Mouse (Mus musculus) heart, postnatal 36 days (tissue): ENCODE data around the gene Omt2b. TPM values are rescaled to one million over a fixed set of nuclear protein-coding genes. Genes with fewer than 3 reads are reported as not detected.
"Not testable (repeated sequence)": the region's sequence is repeated elsewhere in the genome, so short reads cannot be mapped to it uniquely, and the experiment has no call there.

Experiments used
- DNase-seq, 2 experiments: peaks; one replicate each; pipeline ENCODE4 v3.0.0; 2021 to 2022
- intact Hi-C: fragments of 180-260 bp; cut with DNase I; formaldehyde crosslinking; loops from one replicate; pipeline ENCODE4 v1.15.1; 2025
- total RNA-seq, 2 experiments: library from RNA; stranded (reverse); gene quantifications; 2 replicates each; pipeline ENCODE4 v1.2.3; 2021

Gene Omt2b
- total RNA-seq = not detected

DNA sequence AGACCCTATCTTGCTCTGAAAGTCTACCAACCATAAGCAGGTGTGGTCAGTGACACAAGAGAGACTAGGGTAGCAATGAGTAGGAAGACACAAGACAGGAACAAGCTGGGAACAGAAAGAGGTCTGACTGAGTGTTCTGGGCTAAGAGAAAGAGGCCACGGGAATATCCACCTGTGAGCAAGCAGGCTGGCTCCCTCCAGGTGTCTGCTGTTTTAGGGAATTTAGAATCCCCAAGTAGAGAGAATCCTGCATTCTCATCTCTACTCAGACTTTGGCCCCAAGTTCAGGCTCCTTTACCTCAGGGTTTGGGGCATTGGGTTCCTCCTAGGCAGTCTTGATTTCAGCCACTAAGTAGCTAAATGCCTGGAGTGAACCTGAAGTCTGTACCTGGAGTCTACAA lies at the start of gene Omt2b:
Gene Omt2b (plus strand): TSS at position 301 of the 400 bp plus-strand sequence.
- DNase-seq, intact Hi-C loops: not testable (repeated sequence)

DNA sequence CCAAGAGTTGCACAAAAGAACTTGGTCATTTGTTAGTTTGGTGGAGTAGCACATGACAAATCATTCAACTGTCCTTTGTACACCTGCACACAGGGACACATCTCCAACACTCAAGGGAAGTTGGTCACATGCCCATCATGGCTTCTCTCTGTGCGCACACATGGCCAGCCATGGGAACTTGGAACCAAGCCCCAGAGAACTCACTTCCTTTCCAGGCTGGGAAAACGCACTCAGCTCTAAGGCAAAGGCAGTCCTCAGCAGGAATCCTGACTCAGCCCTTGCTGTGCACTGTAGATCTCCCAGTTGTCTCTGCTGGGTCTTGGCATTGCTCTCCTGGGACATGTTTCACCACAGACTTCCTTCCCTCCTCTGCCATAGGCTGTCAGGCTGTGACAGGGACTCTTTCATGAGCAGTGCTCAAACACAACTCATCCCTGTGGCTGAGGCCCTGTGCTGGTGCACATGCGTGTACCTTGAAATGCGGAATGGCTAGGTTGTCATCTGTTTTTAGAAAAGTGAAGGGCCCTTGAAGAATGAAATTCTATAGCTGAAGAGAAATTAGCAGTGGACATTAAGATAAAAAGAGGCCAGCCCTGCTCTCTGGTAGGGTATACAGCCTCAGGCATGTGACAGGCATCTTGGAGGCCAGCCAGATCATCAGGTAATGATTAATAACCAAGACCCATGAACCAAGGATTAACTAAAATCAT lies 45.2 kb upstream of the Omt2b start:
- DNase-seq, intact Hi-C loops: not testable (repeated sequence)

DNA sequence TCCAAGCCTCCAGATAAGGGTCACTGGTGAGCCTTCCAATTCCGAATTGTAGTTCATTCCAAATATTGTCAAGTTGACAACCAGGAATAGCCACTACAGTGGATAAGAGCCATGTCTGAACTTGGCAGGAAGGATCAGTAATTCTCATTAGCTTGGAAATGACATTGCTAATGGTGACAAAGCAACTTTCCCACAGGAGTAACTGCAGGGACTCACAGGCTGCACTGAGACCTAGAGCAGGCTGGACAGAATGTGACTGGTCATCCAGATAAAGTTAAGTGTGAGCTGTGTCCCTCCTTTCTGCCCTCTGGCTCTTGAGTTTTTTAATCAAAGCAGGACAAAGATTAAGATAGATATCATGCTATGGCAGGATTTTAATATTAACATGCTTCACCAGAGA lies 38.3 kb upstream of the Omt2b start:
- intact Hi-C loops, DNase-seq: not testable (repeated sequence)

DNA sequence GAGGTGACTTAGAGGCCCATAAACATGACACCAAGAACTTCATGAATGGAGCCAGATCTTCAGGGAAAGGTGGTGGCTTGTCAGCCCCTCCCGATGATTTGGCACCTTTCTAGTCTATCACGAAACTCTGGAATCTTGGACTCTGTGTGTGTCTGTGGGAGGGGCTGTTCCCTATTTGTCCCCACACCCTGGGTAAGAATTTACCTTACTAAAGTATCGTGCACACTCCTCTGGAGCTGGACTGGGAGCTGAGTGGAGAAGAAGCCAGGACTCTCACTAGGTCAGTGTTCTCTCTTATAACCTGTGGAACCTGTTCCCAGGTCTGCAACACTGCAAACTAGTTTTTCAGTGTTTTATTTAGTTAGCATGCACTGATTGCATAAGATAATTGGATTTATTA lies 37.7 kb upstream of the Omt2b start, which contains the start of gene Gm10639:
Gene Gm10639 (plus strand): TSS at position 201 of the 400 bp plus-strand sequence.
- intact Hi-C loops = loop anchor here (5.0 kb wide), 1 partner anchor 58 kb away; no protein-coding TSS in a partner anchor
- DNase-seq = not testable (repeated sequence)

DNA sequence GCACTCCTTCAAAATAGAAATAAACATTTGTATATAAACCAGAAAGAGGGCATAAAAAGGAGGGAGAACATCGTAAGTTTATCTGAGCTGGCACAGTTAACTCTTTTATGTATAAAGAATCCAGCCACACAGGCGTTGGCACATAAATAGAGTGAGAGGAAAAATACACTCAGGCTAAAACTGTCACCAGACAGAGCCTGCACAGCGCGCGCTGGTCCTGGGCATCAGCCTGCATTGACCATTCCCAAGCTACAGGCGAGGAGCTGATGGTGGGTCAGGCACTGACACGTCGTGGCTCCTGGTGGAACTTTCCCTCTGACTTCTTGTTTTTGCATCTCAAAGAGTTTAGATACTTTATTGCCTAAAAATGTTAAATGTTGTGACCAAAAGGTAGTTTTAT lies 34.9 kb upstream of the Omt2b start:
- not testable (repeated sequence) for DNase-seq
- intact Hi-C loops = loop anchor here (5.0 kb wide), 1 partner anchor 55 kb away; no protein-coding TSS in a partner anchor

DNA sequence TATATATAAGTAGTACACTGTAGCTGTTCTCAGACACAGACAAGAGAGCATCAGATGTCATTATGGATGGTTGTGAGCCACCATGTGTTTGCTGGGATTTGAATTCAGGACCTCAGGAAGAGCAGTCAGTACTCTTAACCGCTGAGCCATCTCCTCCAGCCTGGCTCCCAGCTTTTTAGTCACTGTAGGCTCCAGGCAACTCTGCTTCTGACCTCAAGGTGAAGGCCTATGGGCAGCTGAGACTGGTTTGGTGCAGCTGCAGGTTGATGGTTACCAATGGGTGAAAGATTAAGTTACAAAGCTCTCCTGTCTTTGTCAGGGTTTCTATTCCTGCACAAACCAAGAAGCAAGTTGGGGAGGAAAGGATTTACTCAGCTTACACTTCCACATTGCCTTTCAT lies 33.7 kb upstream of the Omt2b start:
- intact Hi-C loops = loop anchor here (5.0 kb wide), 1 partner anchor 54 kb away; no protein-coding TSS in a partner anchor
- not testable (repeated sequence) for DNase-seq

DNA sequence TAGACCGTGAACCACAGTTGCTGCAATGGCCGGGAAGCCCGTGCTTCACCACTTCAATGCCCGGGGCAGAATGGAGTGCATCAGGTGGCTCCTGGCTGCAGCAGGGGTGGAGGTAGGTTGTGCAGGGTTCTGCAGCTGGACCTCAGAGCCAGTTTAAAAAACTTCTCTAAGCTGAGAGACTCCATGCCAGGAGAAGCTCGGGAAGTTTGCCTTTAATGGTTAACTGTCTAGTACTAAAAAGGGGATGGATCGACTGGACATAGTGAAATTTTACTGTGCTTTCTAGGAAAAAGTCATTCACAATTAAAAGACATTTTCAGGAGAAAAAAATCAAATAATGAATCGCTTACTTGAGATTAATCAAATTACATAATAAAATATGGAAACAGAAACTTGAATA lies 32.6 kb upstream of the Omt2b start:
- intact Hi-C loops = loop anchor here (5.0 kb wide), 1 partner anchor 53 kb away; no protein-coding TSS in a partner anchor
- DNase-seq = not testable (repeated sequence)

DNA sequence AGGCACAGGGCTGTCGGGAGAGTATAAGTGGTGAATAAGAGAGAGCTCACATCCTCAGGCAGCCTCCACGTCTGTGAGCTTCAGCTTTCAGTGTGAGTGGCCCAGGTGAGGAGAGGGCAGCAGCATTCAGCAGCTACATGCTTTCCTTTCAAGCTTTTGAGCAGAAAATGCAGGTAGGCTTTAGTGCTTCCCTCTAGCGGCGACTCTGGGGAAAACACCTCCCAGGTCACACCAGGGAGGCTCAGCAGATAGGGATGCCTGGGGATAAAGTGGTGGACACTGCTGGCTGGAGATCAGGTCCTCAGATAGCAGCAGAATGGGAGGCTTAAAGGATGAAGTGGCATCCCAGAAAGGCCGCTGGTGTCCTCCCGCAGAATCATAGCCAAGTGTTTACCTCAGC lies 31.3 kb upstream of the Omt2b start:
- DNase-seq = peak; percentile 12 to 41
- intact Hi-C loops = not testable (repeated sequence)

DNA sequence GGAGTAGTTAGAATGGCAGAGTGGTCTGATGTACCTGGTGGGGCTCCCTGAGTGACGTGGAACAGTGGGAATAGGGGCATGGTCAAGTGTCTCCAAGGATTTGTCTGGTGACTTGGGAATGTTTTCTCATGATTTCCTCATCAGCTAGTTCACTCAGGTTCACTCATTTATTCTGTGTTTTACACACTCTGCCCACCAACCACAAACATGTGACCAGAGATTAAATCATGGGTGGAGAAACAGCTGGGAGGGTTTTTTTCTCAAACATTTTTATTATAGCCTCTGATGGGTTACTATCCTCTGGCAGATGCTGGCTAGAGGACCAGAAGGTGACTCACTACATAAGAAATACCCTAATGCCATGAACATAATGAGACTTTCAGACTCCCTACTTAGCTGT lies 29.2 kb upstream of the Omt2b start:
- intact Hi-C loops = no loop called here
- no peak for DNase-seq

DNA sequence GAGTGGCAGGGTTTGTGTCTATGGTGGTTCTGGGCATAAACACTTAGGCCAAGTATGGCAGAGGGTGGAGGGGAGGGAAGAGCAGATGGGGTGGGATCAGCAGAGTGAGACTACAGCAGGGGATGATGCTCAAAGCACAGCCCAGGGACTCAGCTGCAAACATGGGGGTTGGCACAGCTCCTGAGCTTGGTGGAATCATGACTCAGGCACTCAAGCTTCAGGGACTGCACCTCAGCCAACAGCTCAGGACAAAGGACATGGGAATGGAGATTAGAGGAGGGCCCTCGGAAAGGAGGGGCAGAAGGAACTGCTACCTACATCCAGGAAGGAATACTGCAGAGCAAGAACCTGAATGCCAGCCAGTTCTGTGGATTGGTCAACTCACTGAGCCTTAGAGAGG lies 28.2 kb upstream of the Omt2b start:
- intact Hi-C loops, DNase-seq: not testable (repeated sequence)

DNA sequence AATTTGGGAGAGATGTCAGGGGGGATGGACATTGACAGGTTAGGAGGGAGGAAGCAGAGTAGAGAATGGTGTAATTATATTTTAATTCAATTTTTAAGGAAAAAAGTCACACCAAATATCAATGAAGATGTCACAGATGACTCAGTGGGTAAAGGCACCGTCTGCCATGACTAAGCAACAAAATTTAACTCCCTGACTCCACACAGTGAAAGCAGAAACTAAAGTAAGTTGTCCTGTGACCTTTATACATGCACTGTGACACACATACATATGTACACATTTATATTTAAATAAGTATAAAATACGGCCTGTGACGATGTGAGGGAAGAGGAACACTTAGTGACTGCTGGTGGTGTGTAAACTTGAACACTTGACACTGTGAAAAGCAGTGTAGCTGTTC lies 19.3 kb upstream of the Omt2b start:
- DNase-seq, intact Hi-C loops: not testable (repeated sequence)

DNA sequence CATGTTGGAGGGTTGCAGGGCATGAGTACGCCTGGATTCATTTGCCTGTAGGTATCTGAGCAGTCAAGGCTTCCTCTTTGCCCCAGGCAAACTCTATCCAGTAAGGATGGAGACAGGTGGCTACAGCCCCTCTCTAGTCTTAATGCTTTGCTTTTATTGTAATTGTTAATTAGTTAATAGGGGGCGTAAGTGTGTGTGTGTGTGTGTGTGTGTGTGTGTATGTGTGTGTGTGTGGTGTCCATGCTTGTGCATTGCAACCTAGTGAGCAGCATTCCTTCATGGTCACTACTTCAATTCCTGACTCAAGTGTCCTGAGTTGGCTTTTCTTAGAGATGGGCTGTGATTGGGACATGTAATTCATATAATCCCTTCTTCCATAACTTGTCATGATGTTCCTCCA lies 12.7 kb upstream of the Omt2b start, which contains the start of gene Omt2a:
Gene Omt2a (minus strand): TSS at position 101 of the 400 bp plus-strand sequence.
- DNase-seq = no peak
- intact Hi-C loops = no loop called here

DNA sequence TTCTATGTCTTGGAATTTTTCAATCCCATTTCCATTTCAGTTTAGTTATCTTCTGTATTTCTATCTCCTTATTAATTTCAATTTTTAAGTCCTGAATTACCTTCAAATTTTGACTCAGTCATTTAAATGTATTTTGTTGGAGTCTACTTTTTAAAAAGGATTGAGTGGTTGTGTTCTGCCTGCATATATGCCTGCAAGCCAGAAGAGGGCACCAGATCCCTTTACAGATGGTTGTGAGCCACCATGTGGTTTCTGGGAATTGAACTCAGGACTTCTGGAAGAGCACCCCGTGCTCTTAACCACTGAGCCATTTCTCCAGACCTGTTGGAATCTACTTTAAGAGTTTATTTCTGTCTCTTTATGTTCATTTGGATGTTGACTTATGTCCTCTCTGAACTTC lies 7.9 kb upstream of the Omt2b start:
- intact Hi-C loops = no loop called here
- no peak for DNase-seq

DNA sequence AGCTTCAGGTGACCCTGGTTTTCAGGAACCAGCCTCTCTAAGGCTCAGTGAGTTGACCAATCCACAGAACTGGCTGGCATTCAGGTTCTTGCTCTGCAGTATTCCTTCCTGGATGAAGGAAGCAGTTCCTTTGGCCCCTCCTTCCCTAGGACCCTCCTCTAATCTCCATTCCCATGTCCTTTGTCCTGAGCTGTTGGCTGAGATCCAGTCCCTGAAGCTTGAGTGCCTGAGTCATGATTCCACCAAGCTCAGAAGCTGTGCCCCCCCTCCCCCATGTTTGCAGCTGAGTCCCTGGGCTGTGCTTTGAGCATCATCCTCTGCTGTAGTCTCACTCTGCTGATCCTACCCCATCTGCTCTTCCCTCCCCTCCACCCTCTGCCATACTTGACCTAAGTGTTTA lies 9.7 kb downstream of the Omt2b start:
- intact Hi-C loops, DNase-seq: not testable (repeated sequence)

DNA sequence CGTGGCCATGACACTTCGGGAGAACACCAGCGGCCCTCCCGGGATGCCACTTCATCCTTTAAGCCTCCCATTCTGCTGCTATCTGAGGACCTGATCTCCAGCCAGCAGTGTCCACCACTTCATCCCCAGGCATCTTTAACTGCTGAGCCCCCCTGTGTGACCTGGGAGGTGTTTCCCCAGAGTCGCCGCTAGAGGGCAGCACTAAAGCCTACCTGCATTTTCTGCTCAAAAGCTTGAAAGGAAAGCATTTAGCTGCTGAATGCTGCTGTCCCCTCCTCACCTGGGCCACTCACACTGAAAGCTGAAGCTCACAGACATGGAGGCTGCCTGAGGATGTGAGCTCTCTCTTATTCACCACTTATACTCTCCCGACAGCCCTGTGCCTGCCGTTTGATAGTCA lies 12.9 kb downstream of the Omt2b start:
- peak; percentile 31 to 50 for DNase-seq
- intact Hi-C loops = not testable (repeated sequence)

DNA sequence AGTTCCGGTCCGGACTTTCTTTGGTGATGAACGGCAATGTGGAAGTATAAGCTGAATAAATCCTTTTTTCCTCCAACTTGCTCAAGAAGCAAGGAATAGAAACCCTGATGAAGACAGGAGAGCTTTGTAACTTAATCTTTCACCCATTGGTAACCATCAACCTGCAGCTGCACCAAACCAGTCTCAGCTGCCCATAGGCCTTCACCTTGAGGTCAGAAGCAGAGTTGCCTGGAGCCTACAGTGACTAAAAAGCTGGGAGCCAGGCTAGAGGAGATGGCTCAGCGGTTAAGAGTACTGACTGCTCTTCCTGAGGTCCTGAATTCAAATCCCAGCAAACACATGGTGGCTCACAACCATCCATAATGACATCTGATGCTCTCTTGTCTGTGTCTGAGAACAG lies 15.1 kb downstream of the Omt2b start:
- intact Hi-C loops, DNase-seq: not testable (repeated sequence)

DNA sequence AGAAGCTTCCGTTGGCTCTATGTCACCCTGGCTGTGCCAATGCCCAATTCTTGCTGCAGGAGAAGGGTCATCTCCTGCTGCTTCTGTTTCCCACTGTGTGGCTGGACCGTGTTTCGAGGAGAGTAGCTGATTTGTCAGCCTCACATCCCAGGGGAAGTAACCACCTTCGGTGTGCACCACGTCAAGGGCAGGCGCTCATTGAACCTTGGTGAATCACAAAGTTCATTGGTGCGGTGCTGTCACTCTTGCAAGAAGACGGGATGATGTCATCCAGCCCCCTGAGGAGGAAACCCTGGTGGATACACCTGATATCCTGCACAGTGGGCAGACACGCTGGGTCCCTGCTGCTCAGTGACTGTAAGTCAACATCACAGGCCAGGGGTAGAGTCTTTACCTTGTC lies 15.7 kb downstream of the Omt2b start:
- intact Hi-C loops, DNase-seq: not testable (repeated sequence)

DNA sequence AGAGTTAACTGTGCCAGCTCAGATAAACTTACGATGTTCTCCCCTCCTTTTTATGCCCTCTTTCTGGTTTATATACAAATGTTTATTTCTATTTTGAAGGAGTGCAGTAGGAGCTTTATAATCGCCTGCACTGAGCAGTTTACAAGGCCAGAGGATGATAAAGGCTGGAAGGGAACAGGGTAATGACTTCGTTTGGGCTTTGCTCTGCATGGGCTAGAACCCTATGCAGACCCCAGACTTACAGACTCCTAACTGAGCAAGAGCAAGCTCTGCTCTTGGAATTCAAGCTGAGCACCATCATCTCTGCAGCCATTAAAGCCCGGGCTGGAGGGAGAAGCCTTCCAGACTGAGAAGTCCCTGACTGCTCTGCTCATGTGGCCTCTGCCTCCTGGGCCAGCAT lies 17.8 kb downstream of the Omt2b start:
- intact Hi-C loops = loop anchor here (5.0 kb wide), 1 partner anchor 53 kb away; no protein-coding TSS in a partner anchor
- DNase-seq = not testable (repeated sequence)

DNA sequence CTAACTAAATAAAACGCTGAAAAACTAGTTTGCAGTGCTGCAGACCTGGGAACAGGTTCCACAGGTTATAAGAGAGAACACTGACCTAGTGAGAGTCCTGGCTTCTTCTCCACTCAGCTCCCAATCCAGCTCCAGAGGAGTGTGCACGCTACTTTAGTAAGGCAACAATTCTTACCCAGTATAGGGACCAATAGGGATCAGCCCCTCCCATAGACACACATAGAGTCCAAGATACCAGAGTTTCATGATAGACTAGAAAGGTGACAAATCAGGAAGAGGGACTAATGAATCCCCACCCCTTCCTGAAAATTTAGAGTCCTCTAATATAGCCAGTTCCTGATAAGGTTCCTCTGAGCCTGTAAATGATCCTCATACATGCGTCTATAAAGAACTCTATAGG lies 19.6 kb downstream of the Omt2b start:
- no peak for DNase-seq
- intact Hi-C loops = loop anchor here (5.0 kb wide), 1 partner anchor 55 kb away; no protein-coding TSS in a partner anchor

DNA sequence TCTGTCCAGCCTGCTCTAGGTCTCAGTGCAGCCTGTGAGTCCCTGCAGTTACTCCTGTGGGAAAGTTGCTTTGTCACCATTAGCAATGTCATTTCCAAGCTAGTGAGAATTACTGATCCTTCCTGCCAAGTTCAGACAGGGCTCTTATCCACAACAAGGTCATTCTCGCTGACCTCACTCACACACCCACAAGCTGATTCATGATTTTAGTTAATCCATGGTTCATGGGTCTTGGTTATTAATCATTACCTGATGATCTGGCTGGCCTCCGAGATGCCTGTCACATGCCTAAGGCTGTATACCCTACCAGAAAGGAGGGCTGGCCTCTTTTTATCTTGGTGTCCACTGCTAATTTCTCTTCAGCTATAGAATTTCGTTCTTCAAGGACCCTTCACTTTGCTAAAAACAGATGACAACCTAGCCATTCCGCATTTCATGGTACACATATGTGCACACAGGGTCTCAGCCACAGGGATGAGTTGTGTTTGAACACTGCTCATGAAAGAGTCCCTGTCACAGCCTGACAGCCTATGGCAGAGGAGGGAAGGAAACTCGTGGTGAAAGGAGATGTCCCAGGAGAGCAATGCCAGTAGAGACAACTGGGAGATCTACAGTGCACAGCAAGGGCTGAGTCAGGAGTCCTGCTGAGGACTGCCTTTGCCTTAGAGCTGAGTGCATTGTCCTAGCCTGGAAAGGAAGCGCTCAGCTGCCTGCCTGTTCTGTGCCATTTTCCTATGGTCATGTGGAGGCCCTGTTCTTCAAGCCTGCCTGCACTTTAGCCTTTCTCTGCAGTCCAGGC lies 21.0 kb downstream of the Omt2b start:
- not testable (repeated sequence) for DNase-seq
- intact Hi-C loops = loop anchor here (5.0 kb wide), 1 partner anchor 56 kb away; no protein-coding TSS in a partner anchor

DNA sequence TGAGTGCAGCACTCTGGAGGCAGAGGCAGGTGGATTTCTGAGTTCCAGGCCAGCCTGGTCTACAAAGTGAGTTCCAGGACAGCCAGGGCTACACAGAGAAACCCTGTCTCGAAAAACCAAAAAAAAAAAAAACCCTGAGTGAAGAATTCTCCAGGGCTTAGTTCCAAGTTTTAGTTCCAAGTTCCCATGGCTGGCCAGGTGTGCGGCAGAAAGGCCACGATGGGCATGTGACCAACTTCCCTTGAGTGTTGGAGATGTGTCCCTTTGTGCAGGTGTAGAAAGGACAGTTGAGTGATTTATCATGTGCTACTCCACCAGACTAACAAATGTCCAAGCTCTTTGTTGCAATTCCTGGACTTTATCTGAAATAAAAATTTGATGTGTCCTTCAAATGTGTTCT lies 21.8 kb downstream of the Omt2b start:
- intact Hi-C loops = loop anchor here (5.0 kb wide), 1 partner anchor 57 kb away; no protein-coding TSS in a partner anchor
- not testable (repeated sequence) for DNase-seq
